Mouse (Mus musculus) gastrocnemius, adult 8-10 months (tissue): ENCODE results near the gene Grid2. TPM values are rescaled to one million over a fixed set of nuclear protein-coding genes. Genes with fewer than 3 reads are reported as not detected.

Source experiments
- DNase-seq, 2 experiments: peaks; one replicate each; pipeline ENCODE4 v3.0.0; 2022; ENCODE audit warnings: low spot score in 2 of 2
- total RNA-seq, 4 experiments: library from RNA; stranded (reverse); gene quantifications; 2 replicates each; pipeline ENCODE4 v1.2.4; 2022

Grid2 gene
- total RNA-seq, 4 experiments from 2014 or later: not detected

- DNase-seq: no peak
These were observed 353.9 kb downstream of the Grid2 start for GRCm38 (mm10) chr6:63609570-63609969.

- no peak for DNase-seq
These were observed 380.3 kb downstream of the Grid2 start for GRCm38 (mm10) chr6:63635970-63636369.

- DNase-seq: no peak
These were observed 403.7 kb downstream of the Grid2 start for GRCm38 (mm10) chr6:63659423-63659822.

- no peak for DNase-seq
These were observed 430.0 kb downstream of the Grid2 start for GRCm38 (mm10) chr6:63685689-63686088.

DNA sequence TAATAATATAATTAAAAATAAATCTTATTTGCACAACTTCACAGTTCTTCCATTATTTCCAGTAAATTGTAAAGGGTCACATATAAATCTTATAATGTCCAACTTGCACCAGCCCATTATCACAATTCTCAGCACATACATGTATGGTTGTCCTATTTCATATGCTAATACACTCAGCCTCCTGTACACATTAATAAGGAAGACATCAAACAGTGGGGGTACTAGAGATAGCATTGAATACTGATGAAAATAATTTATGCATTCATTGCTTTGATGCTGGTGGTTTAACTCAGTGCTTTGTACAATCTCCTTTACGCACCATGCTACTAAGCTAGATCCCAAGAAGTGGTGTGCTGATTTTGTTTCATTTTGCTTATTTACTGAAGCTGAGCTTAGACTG is 446.0 kb downstream of the Grid2 start:
- no peak for DNase-seq

- no peak for DNase-seq
These were observed 478.1 kb downstream of the Grid2 start for GRCm38 (mm10) chr6:63733740-63734139.

DNA sequence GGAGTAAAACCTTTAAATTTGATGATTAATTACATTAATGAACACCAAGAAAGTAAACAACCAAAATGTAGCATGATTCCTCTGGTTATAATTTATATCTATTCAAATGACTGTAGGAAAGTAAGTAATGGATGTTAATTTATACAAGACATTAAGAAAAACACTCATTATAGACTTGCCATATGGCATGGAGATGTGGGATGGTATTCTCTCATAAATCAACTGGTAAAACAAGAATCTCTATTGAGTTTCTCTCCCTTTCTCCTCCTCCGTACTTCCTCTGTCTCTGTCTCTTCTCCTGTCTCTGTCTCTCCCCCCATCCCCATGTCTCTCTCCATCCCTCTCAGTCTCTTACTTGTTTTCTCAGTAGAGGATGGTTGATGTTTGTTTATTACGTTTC is 506.9 kb downstream of the Grid2 start:
- DNase-seq: no peak

- no peak for DNase-seq
These were observed 539.0 kb downstream of the Grid2 start for GRCm38 (mm10) chr6:63794679-63795078.

GRCm38 (mm10) chr6:63820236-63820635 is 564.6 kb downstream of the Grid2 start:
- DNase-seq: no peak

DNA sequence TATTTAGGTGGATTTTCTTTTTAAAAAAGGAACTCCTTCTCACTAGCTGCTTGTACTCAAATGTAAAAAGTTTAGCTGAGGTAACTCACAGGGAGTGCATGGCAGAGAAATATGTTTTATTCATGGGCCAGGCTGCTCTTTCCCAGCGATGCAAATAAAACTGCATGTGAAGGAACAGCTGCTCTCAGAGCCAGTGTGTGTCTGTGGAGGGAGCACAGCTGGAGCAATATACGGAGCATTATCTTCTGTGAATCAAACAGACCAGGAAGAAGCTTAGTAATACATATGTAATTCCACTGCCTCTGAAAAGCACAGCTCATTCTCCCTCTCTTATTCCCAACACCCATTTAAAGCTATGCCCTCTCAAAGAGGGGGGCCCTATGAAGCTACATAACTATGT is 607.0 kb downstream of the Grid2 start:
- no peak for DNase-seq

GRCm38 (mm10) chr6:63877088-63877764 is 621.5 kb downstream of the Grid2 start:
- DNase-seq: no peak

DNA sequence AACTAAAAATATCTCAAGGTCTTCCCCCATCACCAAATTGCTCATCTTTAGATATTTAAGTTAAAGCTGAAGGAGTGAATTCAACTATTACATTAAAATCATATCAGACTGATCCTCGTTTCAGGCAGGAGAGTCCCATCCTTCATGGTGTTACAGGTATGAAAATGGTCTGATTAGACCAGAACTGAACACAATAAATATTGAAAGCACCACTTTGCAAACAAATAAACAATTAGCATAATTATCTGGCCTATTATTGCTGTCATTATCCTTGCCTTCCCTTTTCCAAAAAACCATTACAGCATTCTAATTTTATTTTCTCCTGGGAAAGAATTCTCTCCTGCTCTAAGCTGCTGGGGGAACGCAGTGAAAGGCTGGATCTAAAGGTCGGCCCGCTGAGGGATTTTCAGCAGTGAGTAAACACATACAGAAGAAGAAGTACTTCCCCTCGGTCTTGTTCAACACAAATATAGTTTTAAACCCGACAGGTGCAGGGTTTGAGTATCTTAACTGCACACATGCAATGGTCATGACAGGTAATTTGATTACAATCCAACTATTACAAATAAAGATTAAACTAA is 622.2 kb downstream of the Grid2 start:
- no peak for DNase-seq

- no peak for DNase-seq
These were observed 639.0 kb downstream of the Grid2 start for GRCm38 (mm10) chr6:63894714-63895113.

- DNase-seq: no peak
These were observed 642.5 kb downstream of the Grid2 start for GRCm38 (mm10) chr6:63898171-63898570.

- DNase-seq: no peak
These were observed 661.4 kb downstream of the Grid2 start for GRCm38 (mm10) chr6:63917035-63917570.

DNA sequence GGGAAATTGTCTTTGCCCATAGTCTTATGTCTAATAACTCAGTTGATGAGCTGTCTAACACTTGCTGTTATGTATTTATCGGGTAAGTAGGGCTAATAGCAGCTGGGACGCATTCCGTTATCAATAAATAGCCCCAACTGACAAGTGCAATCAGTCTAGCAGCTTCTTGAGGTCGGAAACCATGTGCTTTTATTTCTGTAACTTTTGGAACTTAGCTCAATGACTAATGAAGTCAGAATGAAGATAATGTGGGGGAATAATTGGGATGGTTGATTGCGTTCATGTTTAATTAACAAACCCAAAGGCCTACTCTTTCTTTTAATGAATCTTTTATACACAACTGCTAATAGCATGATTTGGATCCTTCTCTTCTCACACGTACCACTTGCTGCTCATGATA is 666.3 kb downstream of the Grid2 start:
- DNase-seq: no peak

DNA sequence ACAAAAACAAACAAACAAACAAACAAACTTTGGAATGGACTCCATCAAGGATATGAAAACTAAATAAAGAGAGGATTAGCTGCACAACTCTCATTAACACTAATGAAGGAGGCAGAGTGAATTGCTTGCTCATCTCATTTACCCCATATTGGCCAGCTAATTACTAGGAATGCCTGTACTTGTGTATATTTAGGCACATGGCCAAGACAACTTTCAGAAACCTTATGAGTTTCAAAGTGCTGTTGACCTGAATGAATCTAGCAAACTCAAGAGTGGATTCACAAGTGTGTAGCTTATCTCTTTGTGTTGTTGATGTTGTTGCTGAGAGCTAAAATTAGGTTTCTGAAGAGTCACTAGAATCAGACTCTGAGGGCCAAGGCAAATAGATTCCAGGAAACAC is 675.5 kb downstream of the Grid2 start:
- DNase-seq: no peak

DNA sequence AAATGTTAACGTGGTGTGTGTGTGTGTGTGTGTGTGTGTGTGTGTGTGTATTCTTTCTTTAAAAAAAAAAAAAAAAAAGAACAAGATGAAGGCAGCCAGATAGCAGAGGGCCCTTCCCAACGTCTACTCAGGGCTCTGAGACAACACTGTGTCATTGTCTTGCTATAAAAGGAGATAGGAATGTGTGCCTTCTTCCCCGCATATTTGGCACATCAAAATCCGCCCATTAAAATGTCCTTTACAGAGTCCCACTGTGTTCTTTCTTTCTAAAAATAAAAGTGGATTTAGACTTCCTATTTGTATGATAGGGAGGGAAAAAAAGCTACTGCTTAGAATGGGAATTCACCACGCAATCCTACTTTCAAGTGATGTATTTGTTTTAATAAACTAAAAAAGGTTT is 691.0 kb downstream of the Grid2 start:
- no peak for DNase-seq

DNA sequence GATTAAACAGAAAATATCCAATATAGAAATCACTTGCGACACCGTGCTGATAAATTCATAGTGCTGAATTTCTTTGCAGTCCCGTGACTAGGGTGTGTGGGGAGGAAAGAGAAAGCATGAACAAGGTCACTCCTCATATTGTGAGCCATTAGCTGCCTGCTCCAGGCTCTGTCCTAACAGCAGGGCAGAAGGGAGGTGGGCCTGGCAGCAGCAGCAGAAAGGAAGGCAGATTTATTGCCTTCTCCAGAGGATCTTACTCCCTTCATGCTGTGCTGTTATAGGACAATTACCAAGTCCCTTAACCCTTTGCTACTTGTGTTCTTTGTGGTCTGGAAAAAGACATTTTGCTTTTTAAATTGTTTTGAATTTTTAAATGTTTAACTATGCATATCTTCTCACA is 708.1 kb downstream of the Grid2 start:
- no peak for DNase-seq

DNA sequence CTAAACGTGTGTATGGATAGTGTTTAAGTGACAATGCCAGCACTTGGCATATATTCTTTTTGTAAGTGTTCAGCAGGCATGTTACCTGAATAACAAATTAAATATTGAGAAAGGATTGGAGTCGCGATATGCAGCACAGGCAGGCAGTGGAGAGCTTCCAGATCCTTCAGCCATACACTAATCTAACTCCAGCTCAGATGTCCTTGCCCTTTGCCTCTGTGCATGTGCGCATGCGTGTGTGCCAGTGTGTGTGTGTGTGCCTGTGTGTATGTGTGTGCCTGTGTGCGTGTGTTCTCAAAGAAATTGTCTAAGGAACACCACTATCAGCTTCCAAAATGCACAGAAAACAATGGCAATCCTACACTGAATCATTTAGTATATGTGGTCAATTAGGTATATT is 708.6 kb downstream of the Grid2 start:
- DNase-seq: no peak

DNA sequence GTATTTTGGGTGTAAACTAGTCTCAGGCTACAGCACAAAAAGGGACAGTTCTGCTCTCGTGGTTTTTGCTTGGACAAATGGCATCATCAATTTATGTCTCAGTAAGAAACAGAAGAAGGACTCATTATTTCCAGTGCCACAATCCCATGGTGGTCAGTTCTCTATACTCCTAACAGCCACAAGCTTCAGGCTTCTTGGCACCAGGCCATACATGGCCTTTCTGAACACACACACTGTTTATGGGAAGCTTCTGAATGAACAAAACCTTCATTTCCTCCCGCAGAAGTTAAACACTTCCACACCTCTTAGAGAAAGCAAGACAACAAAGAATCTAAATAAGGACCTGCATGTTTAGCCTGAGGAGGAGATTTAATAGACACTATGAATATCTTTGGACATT is 709.1 kb downstream of the Grid2 start:
- DNase-seq: no peak

DNA sequence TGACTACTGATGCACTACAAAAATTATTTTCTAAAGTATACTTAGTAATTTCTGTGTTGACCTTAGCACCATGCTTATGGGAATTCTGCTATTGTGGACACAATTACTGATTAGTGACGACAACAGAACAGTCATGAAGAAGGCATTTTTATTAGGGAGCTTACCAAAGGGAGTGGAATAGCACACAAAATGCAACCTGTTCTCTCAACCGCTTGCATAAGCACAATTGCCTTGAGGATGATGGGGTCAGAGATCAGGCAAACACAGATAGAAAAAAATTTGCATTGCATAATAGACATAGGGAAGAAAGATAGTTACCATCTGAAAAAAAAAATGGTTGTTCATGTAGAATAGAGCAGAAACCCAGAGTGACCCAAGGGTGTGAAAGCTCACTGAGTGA is 790.4 kb downstream of the Grid2 start:
- no peak for DNase-seq

DNA sequence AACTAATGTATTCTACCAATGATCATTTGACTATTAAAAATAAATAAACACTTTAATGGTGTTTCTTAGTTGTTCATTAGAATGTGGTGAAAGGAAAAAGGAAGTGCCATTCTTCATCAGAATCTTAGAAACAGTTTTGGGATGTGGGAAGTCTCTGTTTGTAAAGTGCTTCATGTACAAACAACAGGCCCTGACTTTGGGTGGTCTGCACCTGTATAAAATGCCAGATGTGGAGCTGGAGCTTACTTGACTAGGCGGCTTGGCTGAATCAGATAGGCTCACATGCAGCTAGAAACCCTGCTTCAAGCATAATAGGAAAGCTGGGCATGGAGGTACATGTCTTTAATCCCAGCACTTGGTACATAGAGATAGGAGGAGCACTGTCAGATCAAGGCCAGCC is 791.1 kb downstream of the Grid2 start:
- no peak for DNase-seq
